Mouse (Mus musculus): Measurements from ENCODE around the gene Hspbap1. TPM values are rescaled to one million over a fixed set of nuclear protein-coding genes. Genes with fewer than 3 reads are reported as not detected.

The Hspbap1 gene
- total and polyA plus RNA-seq, 3 experiments = 7.2 to 9.6 TPM; not detected in 1

- Histone ChIP-seq H3K27me3 (ENCODE audit: control insufficient read depth in 1 of 2, insufficient read depth in 2 of 2, low read length in 2 of 2) (no peaks in the 10 kb centered on the region), H3K9me3 (replicated peaks; ENCODE audit: insufficient read depth, low read length) (no peaks in the 10 kb centered on the region), H3K36me3 (ENCODE audit: control insufficient read depth in 1 of 2, insufficient read depth in 2 of 2, low read length in 2 of 2) (peaks cover 0 to 9% of the 10 kb centered on the region in 2 experiments; a peak in 2 of 4 replicates), H3K4me3 (ENCODE audit: control insufficient read depth in 1 of 2, insufficient read depth in 1 of 2, low read depth in 2 of 2, low read length in 2 of 2) (no peak overlapping the region), H3K27ac (ENCODE audit: control insufficient read depth, low read depth, low read length) (no peak overlapping the region), H3K79me2 (ENCODE audit: control insufficient read depth, insufficient read depth, low read length, poor library complexity) (no peaks in the 10 kb centered on the region), H3K9ac (ENCODE audit: control insufficient read depth, low read depth, low read length, poor library complexity, severe bottlenecking) (no peak overlapping the region), H3K4me1 (ENCODE audit: control insufficient read depth in 1 of 2, insufficient read depth in 2 of 2, low read length in 2 of 2) (peaks cover 4 to 9% of the 10 kb centered on the region in 2 experiments)
- no peak for DNase-seq (ENCODE audit: low read depth, low spot score)
- no peak for TF ChIP-seq BHLHE40 (IDR thresholded peaks at IDR 0.05; ENCODE audit: borderline replicate concordance, low read depth, low read length)
- no peak for TF ChIP-seq KAT2A (conservative IDR thresholded peaks at IDR 0.05; ENCODE audit: low read depth, low read length)
- no peak for TF ChIP-seq POLR2AphosphoS2 (IDR thresholded peaks at IDR 0.05; ENCODE audit: low read length)
- no peak for TF ChIP-seq HCFC1 (IDR thresholded peaks at IDR 0.05; ENCODE audit: low read depth, low read length)
- no peak for TF ChIP-seq MYC (IDR thresholded peaks at IDR 0.05; ENCODE audit: low read depth, low read length)
- TF ChIP-seq MXI1 (IDR thresholded peaks at IDR 0.05; ENCODE audit: low read depth, low read length) = no peak
- TF ChIP-seq UBTF (IDR thresholded peaks at IDR 0.05; ENCODE audit: borderline replicate concordance, insufficient read depth, low read depth, low read length) = no peak
- no peak for TF ChIP-seq CHD1 (IDR thresholded peaks at IDR 0.05; ENCODE audit: low read depth, low read length)
- TF ChIP-seq POLR2A (IDR thresholded peaks at IDR 0.05; ENCODE audit: control insufficient read depth in 1 of 2, insufficient read depth in 1 of 2, low read depth in 1 of 2, low read length in 2 of 2, poor library complexity in 1 of 2) = no peak
- TF ChIP-seq POLR2AphosphoS5 (IDR thresholded peaks at IDR 0.05; ENCODE audit: borderline replicate concordance, low read depth, low read length) = no peak
- no peak for TF ChIP-seq ZNF384 (IDR thresholded peaks at IDR 0.05; ENCODE audit: low read depth, low read length)
- TF ChIP-seq TBP (IDR thresholded peaks at IDR 0.05; ENCODE audit: low read depth, low read length) = no peak
- TF ChIP-seq TAL1 (IDR thresholded peaks at IDR 0.05; ENCODE audit: low read length) = no peak
- no peak for TF ChIP-seq EP300 (IDR thresholded peaks at IDR 0.05; ENCODE audit: low read depth in 1 of 2, low read length in 2 of 2)
- no peak for TF ChIP-seq JUND (IDR thresholded peaks at IDR 0.05; ENCODE audit: low read depth, low read length)
Observed at GRCm38 (mm10) chr16:35855846-35856245, 85.7 kb downstream of the Hspbap1 start.

DNA sequence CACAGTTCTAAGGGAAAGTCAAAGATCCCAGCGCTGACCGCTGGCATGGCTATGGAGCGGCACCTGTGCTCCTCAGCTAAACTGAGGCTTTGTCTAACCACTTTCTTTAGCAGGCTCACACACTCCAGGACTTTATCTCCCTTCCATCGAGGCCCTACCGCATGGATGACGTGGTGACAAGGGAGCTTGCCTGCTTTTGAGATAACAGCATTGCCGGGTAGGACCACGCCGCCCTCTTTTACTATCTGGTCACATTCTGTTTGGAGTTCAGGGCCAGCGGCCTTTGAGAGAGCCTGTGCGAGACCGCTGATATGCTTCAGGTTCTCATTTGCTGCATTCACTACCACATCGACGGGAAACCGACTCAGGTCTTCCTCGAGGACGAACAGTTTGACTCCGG, 86.6 kb downstream of the Hspbap1 start:
- peak overlapping the region; percentile 19 to 31 for H3K4me3 ChIP-seq (ENCODE audit: control insufficient read depth in 1 of 2, insufficient read depth in 1 of 2, low read depth in 2 of 2, low read length in 2 of 2)
- DNase-seq (ENCODE audit: low read depth, low spot score) = peak; percentile 87
- peak overlapping the region; percentile 34; the same call in 1 of the 2 replicates for H3K27ac ChIP-seq (ENCODE audit: control insufficient read depth, low read depth, low read length)
- peaks cover 0 to 9% of the 10 kb centered on the region in 2 experiments; a peak in 2 of 4 replicates for H3K36me3 ChIP-seq (ENCODE audit: control insufficient read depth in 1 of 2, insufficient read depth in 2 of 2, low read length in 2 of 2)
- no peaks in the 10 kb centered on the region for H3K9me3 ChIP-seq (replicated peaks; ENCODE audit: insufficient read depth, low read length)
- H3K27me3 ChIP-seq (ENCODE audit: control insufficient read depth in 1 of 2, insufficient read depth in 2 of 2, low read length in 2 of 2) = no peaks in the 10 kb centered on the region
- peak overlapping the region; percentile 27 for H3K9ac ChIP-seq (ENCODE audit: control insufficient read depth, low read depth, low read length, poor library complexity, severe bottlenecking)
- no peaks in the 10 kb centered on the region for H3K79me2 ChIP-seq (ENCODE audit: control insufficient read depth, insufficient read depth, low read length, poor library complexity)
- H3K4me1 ChIP-seq (ENCODE audit: control insufficient read depth in 1 of 2, insufficient read depth in 2 of 2, low read length in 2 of 2) = peaks cover 4 to 9% of the 10 kb centered on the region in 2 experiments
- TF ChIP-seq MXI1 (IDR thresholded peaks at IDR 0.05; ENCODE audit: low read depth, low read length) = peak; percentile 75; the same call in 1 of the 2 replicates
- TF ChIP-seq RAD21 (IDR thresholded peaks at IDR 0.05; ENCODE audit: low read depth, low read length) = no peak
- TF ChIP-seq KAT2A (conservative IDR thresholded peaks at IDR 0.05; ENCODE audit: low read depth, low read length) = no peak
- peak; percentile 49; the same call in 1 of the 2 replicates for TF ChIP-seq BHLHE40 (IDR thresholded peaks at IDR 0.05; ENCODE audit: borderline replicate concordance, low read depth, low read length)
- peak; percentile 85 for TF ChIP-seq TCF12 (IDR thresholded peaks at IDR 0.05; ENCODE audit: low read depth, low read length)
- peak; percentile 75 for TF ChIP-seq MAX (IDR thresholded peaks at IDR 0.05; ENCODE audit: low read length)
- TF ChIP-seq TBP (IDR thresholded peaks at IDR 0.05; ENCODE audit: low read depth, low read length) = no peak; the same call in 1 of the 2 replicates
- peak; percentile 51; the same call in 1 of the 2 replicates for TF ChIP-seq MYC (IDR thresholded peaks at IDR 0.05; ENCODE audit: low read depth, low read length)
- no peak for TF ChIP-seq GABPA (IDR thresholded peaks at IDR 0.05; ENCODE audit: low read depth, low read length)
- TF ChIP-seq E2F4 (IDR thresholded peaks at IDR 0.05; ENCODE audit: borderline replicate concordance, low read depth, low read length) = no peak
- TF ChIP-seq ELF1 (IDR thresholded peaks at IDR 0.05; ENCODE audit: low read depth, low read length) = no peak
- TF ChIP-seq RCOR1 (IDR thresholded peaks at IDR 0.05; ENCODE audit: low read depth, low read length) = 0 out of 2 replicates have a peak, but pooled peaks have one; percentile 14
- no peak for TF ChIP-seq MEF2A (IDR thresholded peaks at IDR 0.05; ENCODE audit: extremely low read depth, insufficient replicate concordance, low read depth, low read length, poor library complexity, severe bottlenecking)
- TF ChIP-seq TAL1 (IDR thresholded peaks at IDR 0.05; ENCODE audit: low read length) = peak; percentile 62
- no peak for TF ChIP-seq CHD1 (IDR thresholded peaks at IDR 0.05; ENCODE audit: low read depth, low read length)
- TF ChIP-seq ZMIZ1 (IDR thresholded peaks at IDR 0.05; ENCODE audit: low read depth, low read length) = no peak
- TF ChIP-seq NRF1 (IDR thresholded peaks at IDR 0.05; ENCODE audit: insufficient read depth, low read depth, low read length, poor library complexity, severe bottlenecking) = no peak
- TF ChIP-seq CTCF (IDR thresholded peaks at IDR 0.05 in 2 of 3, conservative IDR thresholded peaks at IDR 0.05 in 1 of 3; ENCODE audit: control insufficient read depth in 1 of 3, insufficient read depth in 1 of 3, low read depth in 2 of 3, low read length in 3 of 3, poor library complexity in 1 of 3, severe bottlenecking in 1 of 3) = no peak
- no peak for TF ChIP-seq JUND (IDR thresholded peaks at IDR 0.05; ENCODE audit: low read depth, low read length)
- no peak for TF ChIP-seq USF2 (IDR thresholded peaks at IDR 0.05; ENCODE audit: borderline replicate concordance in 1 of 2, insufficient read depth in 1 of 2, low read depth in 1 of 2, low read length in 2 of 2)
- peak; percentile 61 for TF ChIP-seq SIN3A (IDR thresholded peaks at IDR 0.05; ENCODE audit: low read length)
- no peak for TF ChIP-seq ZKSCAN1 (IDR thresholded peaks at IDR 0.05; ENCODE audit: low read depth, low read length)
- no peak for TF ChIP-seq HCFC1 (IDR thresholded peaks at IDR 0.05; ENCODE audit: low read depth, low read length)

All from MEL (cell line).